Mouse (Mus musculus) 3134 (cell line): Measurements from ENCODE around the gene Chrm2.

Source experiments
- DNase-seq: peaks from one replicate; pipeline ENCODE4 v3.0.0-alpha.2; 2011; ENCODE audit warnings: low spot score; ENCODE audit not compliant: insufficient read length; ENCODE audit errors: extremely low read depth

Chrm2 gene

GRCm38 (mm10) chr6:36516508-36516907 is 128.6 kb downstream of the Chrm2 start:
- no peak for DNase-seq

DNA sequence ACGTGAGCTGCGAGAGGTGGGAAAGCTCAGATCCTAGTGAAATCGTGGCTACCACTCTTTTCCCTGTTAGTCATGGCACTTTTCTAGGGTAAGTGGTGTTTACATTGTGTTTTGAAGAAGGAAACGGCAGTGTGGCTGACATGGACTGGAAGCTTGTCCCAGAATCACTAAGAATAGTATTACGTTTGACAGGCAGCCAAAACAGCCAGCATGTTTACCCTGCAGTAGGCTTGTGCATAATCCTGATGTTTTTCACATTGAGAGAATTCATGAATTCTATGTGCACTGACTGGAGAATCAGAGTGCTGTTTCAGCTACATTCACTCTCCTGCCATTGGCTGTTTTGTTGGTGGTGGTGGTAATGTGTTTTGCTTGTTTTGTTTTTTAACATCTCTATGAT is 129.4 kb downstream of the Chrm2 start:
- DNase-seq = no peak

GRCm38 (mm10) chr6:36523599-36523998 is 135.7 kb downstream of the Chrm2 start:
- no peak for DNase-seq

DNA sequence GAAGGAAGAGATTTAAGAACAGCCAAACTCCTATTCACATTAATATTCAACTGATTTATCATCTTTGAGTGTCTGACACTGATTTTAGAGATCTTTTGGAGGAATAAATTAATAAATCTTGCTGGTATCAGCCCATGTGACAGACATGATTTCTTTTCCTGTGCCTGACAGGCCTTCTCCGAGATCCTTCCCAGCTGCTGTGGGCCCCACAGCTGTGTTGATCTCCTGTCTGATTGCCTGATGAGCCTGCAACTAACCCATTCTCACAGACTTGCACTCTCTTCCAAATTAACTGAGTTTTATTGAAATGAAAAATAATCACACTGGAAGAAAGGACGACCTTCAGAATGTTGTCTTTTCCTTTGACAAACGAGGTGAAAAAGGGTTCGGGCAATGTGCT is 140.6 kb downstream of the Chrm2 start:
- no peak for DNase-seq

DNA sequence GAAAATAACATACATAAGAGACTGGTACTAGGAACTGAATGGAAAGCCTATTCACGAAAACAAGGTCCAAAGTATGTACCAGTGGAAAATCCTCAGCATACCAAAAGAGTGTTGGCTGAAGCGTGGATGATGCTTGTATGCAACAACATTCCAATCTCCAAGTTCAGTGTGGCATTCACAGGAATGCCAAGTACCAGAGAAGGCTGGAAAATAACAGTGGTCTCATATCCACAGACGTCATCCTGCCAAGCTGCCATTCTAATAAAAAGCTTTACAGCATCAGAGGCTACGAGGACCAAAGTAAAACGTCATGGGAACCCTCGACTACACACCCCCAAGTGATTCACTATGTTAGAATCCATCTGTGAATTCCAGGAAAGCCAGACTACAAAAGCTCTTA is 153.4 kb downstream of the Chrm2 start:
- DNase-seq = no peak

DNA sequence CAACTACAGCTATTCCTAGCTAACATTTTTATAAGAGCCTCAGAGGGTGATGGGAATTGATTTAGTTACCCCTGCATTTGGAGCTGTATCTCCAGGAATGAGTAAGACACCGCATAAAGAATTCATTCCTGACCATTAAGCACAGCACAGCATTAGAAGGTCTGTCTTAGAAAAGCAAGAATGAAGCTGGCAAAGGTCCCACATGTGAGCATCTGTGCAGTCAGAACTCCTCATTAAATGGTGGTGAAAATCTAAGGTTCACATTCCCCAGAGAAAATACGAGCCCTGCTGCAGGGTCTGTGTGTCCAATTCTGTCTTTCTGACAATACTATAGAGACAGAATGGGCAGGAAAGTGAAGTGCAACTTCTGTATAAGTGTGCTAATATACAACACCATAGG is 179.0 kb downstream of the Chrm2 start:
- DNase-seq = no peak
